22 mouse cellular contexts compared by ENCODE assay signal in genomic region chr17:10589604-10590003, GRCm38 (mm10).
DNase-seq lines count a peak whose midpoint lies in the region; ATAC-seq and TF ChIP-seq lines count a peak whose summit lies in the region.
"Had no signal": no experiment of that assay in that cellular context is flagged by ENCODE, and none has a peak within 500 bp of the region (broad histone marks: within the 10 kb centered on the region; RNA-seq: fewer than 3 reads in every experiment).

No protein-coding gene starts in this region.

- H3K9me3 ChIP-seq in forebrain, embryonic 15.5 days = no peaks in the 10 kb centered on the region
- H3K9me3 ChIP-seq in forebrain, embryonic 11.5 days (ENCODE audit: control insufficient read depth, low read length) = no peaks in the 10 kb centered on the region
- H3K9me3 ChIP-seq in lung, embryonic 14.5 days (ENCODE audit: low read depth, low read length) = no peaks in the 10 kb centered on the region
- H3K9me3 ChIP-seq in embryonic facial prominence, embryonic 10.5 days = no peaks in the 10 kb centered on the region
- H3K9me3 ChIP-seq: limb, embryonic 13.5 days had no signal

- H3K27ac ChIP-seq in forebrain, embryonic 15.5 days (replicated peaks) = no peak overlapping the region
- no peak overlapping the region for H3K27ac ChIP-seq in forebrain, embryonic 11.5 days (ENCODE audit: low read depth, low read length)
- H3K27ac ChIP-seq in lung, embryonic 14.5 days (ENCODE audit: low read depth) = no peak overlapping the region
- H3K27ac ChIP-seq in embryonic facial prominence, embryonic 10.5 days (replicated peaks) = no peak overlapping the region
- H3K27ac ChIP-seq: gastrocnemius, adult 2 months; layer of hippocampus, adult 2 months; limb, embryonic 13.5 days had no signal

- no peak for DNase-seq in forebrain, embryonic 11.5 days (ENCODE audit: low spot score)
- DNase-seq in lung, embryonic 14.5 days = peak; percentile 30
- no peak for DNase-seq in lung, postnatal 25 days (ENCODE audit: low spot score)
- DNase-seq in brain, embryonic 14.5 days (ENCODE audit: low read depth) = peak; percentile 76
- DNase-seq in embryonic facial prominence, embryonic 10.5 days (ENCODE audit: low spot score) = no peak
- DNase-seq in adrenal gland, postnatal 4 days (ENCODE audit: low spot score in 2 of 2) = no peak
- DNase-seq: adrenal gland, postnatal 25 days; cerebellum, adult 2 months; cerebellum, postnatal 25 days; gastrocnemius, adult 2 months; gastrocnemius, postnatal 36 days; kidney, adult 18-20 months; kidney, postnatal 25 days; midbrain, embryonic 14.5 days; right cerebral cortex, postnatal 4 days; thymus, adult 2 months; thymus, postnatal 36 days had no signal

- H3K9ac ChIP-seq in forebrain, embryonic 15.5 days (replicated peaks) = no peak overlapping the region
- no peak overlapping the region for H3K9ac ChIP-seq in forebrain, embryonic 11.5 days (ENCODE audit: low read length)
- H3K9ac ChIP-seq in lung, embryonic 14.5 days = no peak overlapping the region
- H3K9ac ChIP-seq: limb, embryonic 13.5 days had no signal

- no peak overlapping the region for H3K4me2 ChIP-seq in forebrain, embryonic 15.5 days (replicated peaks)
- H3K4me2 ChIP-seq in forebrain, embryonic 11.5 days (ENCODE audit: low read depth, low read length, severe bottlenecking) = no peak overlapping the region
- no peak overlapping the region for H3K4me2 ChIP-seq in lung, embryonic 14.5 days
- H3K4me2 ChIP-seq: limb, embryonic 13.5 days; liver, embryonic 11.5 days had no signal

- H3K27me3 ChIP-seq in forebrain, embryonic 15.5 days = no peaks in the 10 kb centered on the region
- H3K27me3 ChIP-seq in forebrain, embryonic 11.5 days (ENCODE audit: control insufficient read depth, insufficient read depth, low read length) = no peaks in the 10 kb centered on the region
- no peaks in the 10 kb centered on the region for H3K27me3 ChIP-seq in lung, embryonic 14.5 days (ENCODE audit: insufficient read depth, low read length)
- H3K27me3 ChIP-seq in embryonic facial prominence, embryonic 10.5 days (replicated peaks; ENCODE audit: low read depth, poor library complexity, severe bottlenecking) = no peaks in the 10 kb centered on the region
- H3K27me3 ChIP-seq: limb, embryonic 13.5 days had no signal

- H3K4me1 ChIP-seq in forebrain, embryonic 15.5 days = peaks cover 6% of the 10 kb centered on the region; the same call in 1 of the 2 replicates
- H3K4me1 ChIP-seq in forebrain, embryonic 11.5 days (replicated peaks; ENCODE audit: control insufficient read depth, insufficient read depth, low read length) = no peaks in the 10 kb centered on the region
- H3K4me1 ChIP-seq in lung, embryonic 14.5 days (ENCODE audit: insufficient read depth) = no peaks in the 10 kb centered on the region
- no peaks in the 10 kb centered on the region for H3K4me1 ChIP-seq in embryonic facial prominence, embryonic 10.5 days

- 31% methylated on average over 7 of the region's 7 CpGs for WGBS in forebrain, embryonic 15.5 days
- 84% methylated on average over 7 of the region's 7 CpGs for WGBS in forebrain, embryonic 11.5 days
- 43% methylated on average over 7 of the region's 7 CpGs for WGBS in lung, embryonic 14.5 days
- 84% methylated on average over 7 of the region's 7 CpGs for WGBS in embryonic facial prominence, embryonic 10.5 days

- ATAC-seq in forebrain, embryonic 15.5 days (replicated peaks) = peak; percentile 55
- ATAC-seq in forebrain, embryonic 11.5 days (replicated peaks; ENCODE audit: low FRiP score) = no peak
- no peak for ATAC-seq in lung, embryonic 14.5 days (ENCODE audit: insufficient read depth)
- ATAC-seq: hindbrain, embryonic 16.5 days had no signal

- H3K4me3 ChIP-seq in forebrain, embryonic 15.5 days = no peak overlapping the region
- no peak overlapping the region for H3K4me3 ChIP-seq in forebrain, embryonic 11.5 days (ENCODE audit: low read depth, low read length)
- H3K4me3 ChIP-seq in lung, embryonic 14.5 days (ENCODE audit: low read depth, low read length) = no peak overlapping the region
- no peak overlapping the region for H3K4me3 ChIP-seq in embryonic facial prominence, embryonic 10.5 days
- H3K4me3 ChIP-seq: gastrocnemius, adult 2 months; layer of hippocampus, adult 2 months; limb, embryonic 13.5 days had no signal

- no peaks in the 10 kb centered on the region for H3K36me3 ChIP-seq in forebrain, embryonic 15.5 days
- H3K36me3 ChIP-seq in forebrain, embryonic 11.5 days (ENCODE audit: control insufficient read depth, insufficient read depth, low read length) = no peaks in the 10 kb centered on the region
- H3K36me3 ChIP-seq in lung, embryonic 14.5 days (ENCODE audit: insufficient read depth) = no peaks in the 10 kb centered on the region
- no peaks in the 10 kb centered on the region for H3K36me3 ChIP-seq in embryonic facial prominence, embryonic 10.5 days (replicated peaks)
- H3K36me3 ChIP-seq: limb, embryonic 13.5 days had no signal

- TF ChIP-seq POLR2A in brain, embryonic 14.5 days (IDR thresholded peaks at IDR 0.05; ENCODE audit: borderline replicate concordance, extremely low read depth, insufficient read depth, insufficient read length, poor library complexity, severe bottlenecking) = no peak

- TF ChIP-seq CTCF in lung, embryonic 14.5 days (IDR thresholded peaks at IDR 0.05; ENCODE audit: low read depth) = no peak
- TF ChIP-seq CTCF in brain, embryonic 14.5 days (IDR thresholded peaks at IDR 0.05; ENCODE audit: borderline replicate concordance, extremely low read depth, insufficient read depth, insufficient read length) = no peak

Comparison
In these comparisons a context has a peak if more than half of its experiments do, and no peak if none do; other contexts are left out.
1. DNase-seq: peak in lung, embryonic 14.5 days (single experiment) and brain, embryonic 14.5 days (single experiment); none in forebrain, embryonic 11.5 days (single experiment), lung, postnatal 25 days (single experiment), embryonic facial prominence, embryonic 10.5 days (single experiment) and adrenal gland, postnatal 4 days (0 of 2).